Mouse (Mus musculus) myocyte (in vitro differentiated cells): ENCODE data around the gene Catsperg1.
"Not testable (repeated sequence)": the region's sequence is repeated elsewhere in the genome, so short reads cannot be mapped to it uniquely, and the experiment has no call there.

Experiments
- E2F4 ChIP-seq: IDR thresholded peaks from one replicate; pipeline ENCODE4 v1.6.1; 2011; ENCODE audit warnings: mild to moderate bottlenecking, control low read depth, moderate library complexity; ENCODE audit not compliant: insufficient read depth
- MAX ChIP-seq: IDR thresholded peaks from one replicate; pipeline ENCODE4 v1.6.1; 2011; ENCODE audit warnings: low read depth, mild to moderate bottlenecking, control low read depth
- MYOD1 ChIP-seq, 3 experiments: IDR thresholded peaks; one replicate each; pipeline ENCODE4 v1.6.1; 2011; ENCODE audit warnings: control low read depth in 2 of 3, low read depth in 2 of 3, mild to moderate bottlenecking in 2 of 3, moderate library complexity in 1 of 3; ENCODE audit not compliant: insufficient read length in 2 of 3, control insufficient read depth in 1 of 3
- POLR2A ChIP-seq: IDR thresholded peaks from one replicate; pipeline ENCODE4 v1.6.1; 2011; ENCODE audit warnings: low read depth, mild to moderate bottlenecking, control low read depth, moderate library complexity; ENCODE audit not compliant: insufficient read length
- POLR2AphosphoS2 ChIP-seq: IDR thresholded peaks from one replicate; pipeline ENCODE4 v1.6.1; 2011; ENCODE audit warnings: low read depth, control low read depth; ENCODE audit not compliant: insufficient read length
- TCF12 ChIP-seq: IDR thresholded peaks from one replicate; pipeline ENCODE4 v1.6.1; 2011; ENCODE audit warnings: mild to moderate bottlenecking, control low read depth; ENCODE audit not compliant: poor library complexity, insufficient read depth, severe bottlenecking
- TCF3 ChIP-seq: IDR thresholded peaks from one replicate; pipeline ENCODE4 v1.6.1; 2011; ENCODE audit warnings: low read depth, control low read depth; ENCODE audit not compliant: insufficient read length

DNA sequence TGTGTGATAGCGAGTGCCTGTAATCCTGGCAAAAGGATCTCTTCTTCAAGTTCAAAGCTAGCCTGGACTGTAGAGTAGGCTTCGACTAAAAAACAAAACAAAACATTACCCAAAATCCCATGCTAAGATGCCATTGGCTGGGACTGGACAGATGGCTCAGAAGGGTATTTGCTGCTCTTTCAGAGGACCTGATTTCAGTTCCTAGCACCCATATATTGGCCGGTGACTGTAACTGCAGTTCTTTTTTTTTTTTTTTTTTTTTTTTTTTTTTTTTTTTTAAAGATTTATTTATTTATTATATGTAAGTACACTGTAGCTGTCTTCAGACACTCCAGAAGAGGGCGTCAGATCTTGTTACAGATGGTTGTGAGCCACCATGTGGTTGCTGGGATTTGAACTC lies 74.6 kb downstream of the Catsperg1 start:
- TF ChIP-seq POLR2A; TCF12; MAX; MYOD1 (IDR thresholded peaks at IDR 0.05; ENCODE audit: control insufficient read depth in 1 of 3, insufficient read length in 2 of 3, low read depth in 2 of 3); TCF3; POLR2AphosphoS2; E2F4: not testable (repeated sequence)
